ENCODE assay signal across 8 mouse cellular contexts in genomic region chr16:56717224-56718200, GRCm38 (mm10). TPM values are rescaled to one million over a fixed set of nuclear protein-coding genes. Genes with fewer than 3 reads are reported as not detected.
DNase-seq lines count a peak whose midpoint lies in the region; ATAC-seq lines count a peak whose summit lies in the region.

Gene Tfg (minus strand): TSS chr16:56717450.

- ATAC-seq in CD4-positive, CD25-positive, alpha-beta regulatory T cell, adult 4 months, result peak; percentile 85
- peak; percentile 96 for ATAC-seq in heart, embryonic 14.5 days (ENCODE audit: insufficient number of reproducible peaks, insufficient read depth, low FRiP score, low read depth)
- ATAC-seq in liver, embryonic 13.5 days (ENCODE audit: low read depth), result peak; percentile 91
- ATAC-seq in stomach, embryonic 16.5 days (ENCODE audit: insufficient read depth, low FRiP score), result peak; percentile 97

- H3K4me3 ChIP-seq in heart, embryonic 14.5 days (ENCODE audit: control insufficient read depth in 1 of 2, insufficient read depth in 1 of 2, low read depth in 1 of 2, low read length in 2 of 2), result peak within 1 kb of the TSS; percentile 85 to 90
- peak within 1 kb of the TSS; percentile 89 for H3K4me3 ChIP-seq in liver, embryonic 13.5 days (replicated peaks)
- peak within 1 kb of the TSS; percentile 91 for H3K4me3 ChIP-seq in stomach, embryonic 16.5 days (replicated peaks; ENCODE audit: low read length)

- WGBS in heart, embryonic 14.5 days, result under 1% methylated on average over 61 of the region's 62 CpGs
- WGBS in liver, embryonic 13.5 days (ENCODE audit: insufficient replicate concordance), result under 1% methylated on average over 62 of the region's 62 CpGs
- under 1% methylated on average over 62 of the region's 62 CpGs for WGBS in stomach, embryonic 16.5 days

- peaks cover 2% of the 10 kb centered on the region for H3K36me3 ChIP-seq in heart, embryonic 14.5 days (ENCODE audit: control insufficient read depth, insufficient read depth, low read length)
- H3K36me3 ChIP-seq in liver, embryonic 13.5 days, result peaks cover 4% of the 10 kb centered on the region
- no peaks in the 10 kb centered on the region for H3K36me3 ChIP-seq in stomach, embryonic 16.5 days (ENCODE audit: control insufficient read depth, insufficient read depth, low read length)

- H3K4me2 ChIP-seq in heart, embryonic 14.5 days (ENCODE audit: low read length), result peak within 1 kb of the TSS; percentile 79
- H3K4me2 ChIP-seq in liver, embryonic 13.5 days, result peak within 1 kb of the TSS; percentile 84
- peak within 1 kb of the TSS; percentile 70 for H3K4me2 ChIP-seq in stomach, embryonic 16.5 days (ENCODE audit: low read depth, low read length)

- no peaks in the 10 kb centered on the region for H3K9me3 ChIP-seq in heart, embryonic 14.5 days (ENCODE audit: control insufficient read depth, low read length)
- H3K9me3 ChIP-seq in liver, embryonic 13.5 days (replicated peaks), result no peaks in the 10 kb centered on the region
- H3K9me3 ChIP-seq in stomach, embryonic 16.5 days (replicated peaks; ENCODE audit: control insufficient read depth, low read length), result no peaks in the 10 kb centered on the region

- H3K4me1 ChIP-seq in heart, embryonic 14.5 days (ENCODE audit: control insufficient read depth in 2 of 2, insufficient read depth in 2 of 2, low read length in 2 of 2), result peaks cover 2 to 19% of the 10 kb centered on the region in 2 experiments; a peak in 3 of 4 replicates
- peaks cover 57% of the 10 kb centered on the region for H3K4me1 ChIP-seq in liver, embryonic 13.5 days (replicated peaks)
- peaks cover 19% of the 10 kb centered on the region for H3K4me1 ChIP-seq in stomach, embryonic 16.5 days (ENCODE audit: control insufficient read depth, insufficient read depth, low read length)

- peak within 1 kb of the TSS; percentile 99 for H3K27ac ChIP-seq in heart, embryonic 14.5 days (replicated peaks in 1 of 2; ENCODE audit: control insufficient read depth in 1 of 2, insufficient read depth in 1 of 2, low read depth in 2 of 2, low read length in 2 of 2)
- H3K27ac ChIP-seq in liver, embryonic 13.5 days, result peak within 1 kb of the TSS; percentile 98
- peak within 1 kb of the TSS; percentile 98 for H3K27ac ChIP-seq in stomach, embryonic 16.5 days (ENCODE audit: low read length)

- peak within 1 kb of the TSS; percentile 95 for H3K9ac ChIP-seq in heart, embryonic 14.5 days (ENCODE audit: low read length)
- peak within 1 kb of the TSS; percentile 94 for H3K9ac ChIP-seq in liver, embryonic 13.5 days
- H3K9ac ChIP-seq in stomach, embryonic 16.5 days (ENCODE audit: low read length), result peak within 1 kb of the TSS; percentile 97

- peak; percentile 97 for DNase-seq in c-Kit-negative CD71-positive TER-119-positive erythroid progenitor cells, embryonic 14.5 days (ENCODE audit: low read depth, low spot score)
- DNase-seq in fibroblast of lung, adult 2 months (ENCODE audit: low read depth), result peak; percentile 98
- peak; percentile 100 for DNase-seq in kidney, postnatal 14 days
- DNase-seq in liver, embryonic 13.5 days, result peak; percentile 99
- peak; percentile 99 for DNase-seq in neural tube, embryonic 10.5 days (ENCODE audit: extremely low spot score, low spot score)

- no peaks in the 10 kb centered on the region for H3K27me3 ChIP-seq in heart, embryonic 14.5 days (ENCODE audit: control insufficient read depth, insufficient read depth, low read length)
- H3K27me3 ChIP-seq in liver, embryonic 13.5 days, result no peaks in the 10 kb centered on the region
- no peaks in the 10 kb centered on the region for H3K27me3 ChIP-seq in stomach, embryonic 16.5 days (ENCODE audit: control insufficient read depth, insufficient read depth, low read length)

RNA-seq across cellular contexts. Expression of gene Tfg, which starts in this region (rescaled TPM):
- 10 to 100 TPM; 60.7 to 63.2 TPM for polyA plus RNA-seq in CD4-positive, CD25-positive, alpha-beta regulatory T cell, adult 4 months (2017; shearing (Covaris generic))
- 130 and 136 TPM in 2 replicates for polyA plus RNA-seq in heart, embryonic 14.5 days (2014; fragmentation: Nextera tagmentation; extraction: Ambion mirVana)
- polyA plus RNA-seq in liver, embryonic 13.5 days (2015; fragmentation: Nextera tagmentation; extraction: Ambion mirVana), result 79.0 and 98.9 TPM in 2 replicates
- 175 and 176 TPM in 2 replicates for polyA plus RNA-seq in stomach, embryonic 16.5 days (2015; fragmentation: Nextera tagmentation; extraction: Ambion mirVana)

Comparison
In these comparisons a context has a peak if more than half of its experiments do, and no peak if none do; other contexts are left out.
1. Peak in every context shown above with its lines: DNase-seq, ATAC-seq, H3K4me3 ChIP-seq and H3K27ac ChIP-seq.